8 mouse cellular contexts compared by ENCODE assay signal in the genomic region with DNA sequence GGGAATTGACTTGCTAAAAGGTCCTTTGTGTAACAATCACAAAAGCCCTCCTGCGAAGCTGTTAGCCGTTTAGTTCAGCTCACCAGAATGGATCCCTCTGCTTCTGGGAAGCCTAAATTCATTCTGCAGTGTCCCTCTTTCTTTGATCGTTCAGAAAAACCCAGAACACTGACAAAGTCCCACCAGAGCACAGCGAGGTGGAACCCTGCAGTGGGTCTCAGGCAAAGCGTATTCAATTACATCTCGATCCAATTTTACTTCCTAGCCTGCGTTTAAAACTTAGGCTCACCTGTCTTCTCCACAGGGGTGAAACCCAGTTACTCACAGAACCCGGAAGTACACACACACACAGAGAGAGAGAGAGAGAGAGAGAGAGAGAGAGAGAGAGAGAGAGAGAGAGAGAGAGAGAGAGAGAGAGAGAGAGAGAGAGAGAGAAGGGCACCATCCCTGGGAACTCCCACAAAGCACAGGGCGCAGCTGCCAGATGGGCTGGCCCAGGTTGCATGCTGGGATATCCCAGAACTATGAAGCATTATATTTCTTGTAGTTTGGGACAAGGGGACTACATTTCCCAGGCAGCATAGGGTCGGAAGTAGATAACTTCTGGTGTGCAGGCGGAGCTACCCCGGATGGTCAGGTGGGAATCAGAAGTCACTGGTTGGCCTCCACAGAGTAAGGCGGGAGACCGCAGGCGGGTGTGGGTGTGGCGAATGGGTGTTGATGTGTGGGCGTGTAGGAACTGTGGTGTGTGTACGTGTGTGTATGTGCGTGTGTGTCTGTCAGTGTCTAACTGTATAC. TPM values are rescaled to one million over a fixed set of nuclear protein-coding genes. Genes with fewer than 3 reads are reported as not detected.
DNase-seq lines count a peak whose midpoint lies in the region; ATAC-seq lines count a peak whose summit lies in the region.

A gene (plus strand): TSS at position 526 of the 798 bp plus-strand sequence.

- H3K4me3 ChIP-seq in hindbrain, embryonic 12.5 days: peak within 1 kb of the TSS; percentile 38

- peak within 1 kb of the TSS; percentile 69 for H3K9ac ChIP-seq in hindbrain, embryonic 12.5 days

- under 1% methylated on average over 19 of the region's 19 CpGs for WGBS in hindbrain, embryonic 12.5 days

- H3K4me1 ChIP-seq in hindbrain, embryonic 12.5 days: peaks cover 17% of the 10 kb centered on the region

- H3K4me2 ChIP-seq in hindbrain, embryonic 12.5 days (replicated peaks): peak within 1 kb of the TSS; percentile 72

- no peaks in the 10 kb centered on the region for H3K9me3 ChIP-seq in hindbrain, embryonic 12.5 days (replicated peaks)

- 0 out of 2 replicates have a peak, but pooled peaks cover 3% of the 10 kb centered on the region for H3K36me3 ChIP-seq in hindbrain, embryonic 12.5 days

- H3K27ac ChIP-seq in hindbrain, embryonic 12.5 days: peak within 1 kb of the TSS; percentile 82

- peak; percentile 96 for DNase-seq in NIH3T3 (ENCODE audit: low read depth)
- DNase-seq in cerebellum, postnatal 10 days: peak; percentile 89 to 92
- DNase-seq in frontal cortex, postnatal 10 days (ENCODE audit: low spot score in 2 of 2): peak; percentile 89 to 96
- peak; percentile 87 to 96 for DNase-seq in layer of hippocampus, postnatal 14 days (ENCODE audit: low spot score in 2 of 2)
- DNase-seq in lung, postnatal 14 days: peak; percentile 86
- DNase-seq in retina, adult 2 months (ENCODE audit: low read depth, low spot score): peak; percentile 87
- DNase-seq in thymus, postnatal 36 days: peak; percentile 88 to 94

- H3K27me3 ChIP-seq in hindbrain, embryonic 12.5 days: no peaks in the 10 kb centered on the region

- ATAC-seq in hindbrain, embryonic 12.5 days (ENCODE audit: low FRiP score): peak; percentile 98

RNA-seq across cellular contexts. Expression of the gene that starts here (rescaled TPM):
- polyA plus RNA-seq in hindbrain, embryonic 12.5 days (2016; fragmentation: Nextera tagmentation; extraction: Ambion mirVana): 6.9 and 8.7 TPM in 2 replicates
- total RNA-seq in layer of hippocampus, postnatal 14 days (2021): 10 to 100 TPM in 1 of 2 experiments, 1 to 10 TPM in 1; 7.3 to 10.3 TPM

Comparison
In these comparisons a context has a peak if more than half of its experiments do, and no peak if none do; other contexts are left out.
1. Peak in every context shown above with its lines: DNase-seq, ATAC-seq, H3K4me3 ChIP-seq and H3K27ac ChIP-seq.